Mouse (Mus musculus) bone marrow, adult 2 months (tissue): ENCODE measurements at regions not wholly inside any gene's neighbourhood (a gene's known extent, or its start where the extent isn't known, plus 50 kb on each side); places are given as distances from the start of the nearest gene placed in this dataset.

Experiments used
- CTCF ChIP-seq: fragments of 200-500 bp; IDR thresholded peaks from 2 replicates; pipeline ENCODE4 v1.5.1; 2011; ENCODE audit warnings: low read length, control low read depth; ENCODE audit not compliant: control insufficient read depth, insufficient read depth
- POLR2A ChIP-seq: fragments of 200-500 bp; IDR thresholded peaks from 2 replicates; pipeline ENCODE4 v1.6.1; 2011; ENCODE audit warnings: low read depth, mild to moderate bottlenecking, control low read depth, low read length, borderline replicate concordance; ENCODE audit not compliant: control insufficient read depth

DNA sequence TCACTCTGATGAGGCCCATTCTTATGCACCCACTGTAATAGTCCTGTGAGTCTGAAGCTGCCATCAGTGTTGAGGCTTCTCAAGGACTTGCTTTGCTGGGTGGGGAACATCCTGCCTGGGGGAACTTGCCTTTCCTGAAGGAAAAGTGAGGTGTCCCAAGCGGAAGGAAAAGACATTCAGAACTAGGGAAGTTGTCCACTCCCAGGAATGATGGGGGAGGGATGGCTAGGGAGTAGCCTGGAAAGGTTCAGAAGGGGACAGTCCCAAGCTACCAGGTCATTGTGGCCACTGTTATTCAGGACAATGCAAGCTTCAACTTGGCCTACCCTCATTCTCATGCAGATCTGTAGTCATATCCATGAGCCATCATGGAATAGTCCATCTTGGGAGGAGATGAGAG is 102.7 kb upstream of the Foxa2 start:
- no peak for TF ChIP-seq POLR2A
- no peak for TF ChIP-seq CTCF
